Mouse (Mus musculus) cerebellum, adult 2 months (tissue): ENCODE results near the gene Slc37a4.
A peak's percentile ranks its signal among the peaks of the same experiment; 100 is the strongest.

Experiments used
- CTCF ChIP-seq: fragments of 200-500 bp; IDR thresholded peaks from 2 replicates; pipeline ENCODE4 v1.5.1; 2011; ENCODE audit warnings: low read depth, mild to moderate bottlenecking, control low read depth, low read length, moderate library complexity, borderline replicate concordance; ENCODE audit not compliant: insufficient read depth
- POLR2A ChIP-seq: fragments of 200-500 bp; IDR thresholded peaks from 2 replicates; pipeline ENCODE4 v1.6.1; 2011; ENCODE audit warnings: low read length, control low read depth, borderline replicate concordance; ENCODE audit not compliant: insufficient read depth

DNA sequence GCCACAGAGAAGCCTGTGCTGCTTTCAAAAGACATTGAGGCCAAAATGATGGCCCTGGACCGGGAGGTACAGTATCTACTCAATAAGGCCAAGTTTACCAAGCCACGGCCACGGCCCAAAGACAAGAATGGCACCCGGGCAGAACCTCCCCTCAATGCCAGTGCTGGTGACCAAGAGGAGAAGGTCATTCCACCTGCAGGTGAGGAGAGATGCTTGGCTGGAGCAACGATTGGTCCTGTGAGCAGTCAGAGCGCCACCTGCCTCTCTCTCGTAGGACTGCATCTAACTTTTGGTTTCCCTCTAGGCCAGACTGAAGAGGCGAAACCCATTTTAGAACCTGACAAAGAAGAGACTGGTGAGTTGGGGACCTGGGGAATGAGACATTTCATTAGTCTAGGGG is 7.4 kb upstream of the Slc37a4 start:
- TF ChIP-seq POLR2A (no peak), CTCF (peak; percentile 87)
